ENCODE assay signal across 23 mouse cellular contexts in the genomic region with DNA sequence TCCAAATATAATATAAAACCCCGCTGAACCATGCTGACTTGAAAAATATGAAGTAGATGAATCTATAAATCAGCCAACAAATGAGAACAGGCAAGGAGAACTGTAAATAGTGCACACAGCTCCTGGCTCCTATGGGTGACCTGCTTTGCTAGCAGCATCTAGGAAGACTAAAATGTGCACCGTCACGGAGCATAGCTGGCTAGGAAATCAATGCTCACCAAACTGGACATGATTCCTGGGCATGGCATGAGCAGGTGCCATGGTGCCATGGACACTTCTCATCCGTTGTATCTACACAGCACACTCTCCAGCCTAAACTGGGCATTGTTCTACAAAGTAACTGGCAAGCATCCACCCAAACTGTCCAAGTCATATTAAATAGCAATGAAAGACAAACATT.
"Had no signal": no experiment of that assay in that cellular context is flagged by ENCODE, and none has a peak within 500 bp of the region (broad histone marks: within the 10 kb centered on the region; RNA-seq: fewer than 3 reads in every experiment).

No protein-coding gene starts in this region.

- H3K36me3 ChIP-seq: heart, embryonic 10.5 days; heart, embryonic 12.5 days; hindbrain, embryonic 13.5 days; hindbrain, embryonic 15.5 days; intestine, embryonic 15.5 days; limb, embryonic 10.5 days; limb, embryonic 12.5 days; liver, embryonic 13.5 days had no signal

- H3K27ac ChIP-seq: gastrocnemius, adult 2 months; hindbrain, embryonic 13.5 days; intestine, embryonic 15.5 days; layer of hippocampus, adult 2 months; left cerebral cortex, adult 2 months; limb, embryonic 10.5 days; limb, embryonic 12.5 days; liver, embryonic 13.5 days had no signal

- ATAC-seq: inflammation-experienced regulatory T-cells, adult 6 months; intestine, embryonic 15.5 days; intestine, postnatal 0 days had no signal

- H3K4me1 ChIP-seq: hindbrain, embryonic 13.5 days; hindbrain, embryonic 15.5 days; intestine, embryonic 15.5 days; liver, embryonic 13.5 days had no signal

- DNase-seq: gastrocnemius, adult 2 months; gastrocnemius, postnatal 10 days; gastrocnemius, postnatal 25 days; heart, adult 18-20 months; heart, postnatal 10 days; kidney, adult 18-20 months; kidney, adult 8-10 months; kidney, postnatal 10 days; kidney, postnatal 25 days; liver; liver, embryonic 13.5 days had no signal

- H3K9ac ChIP-seq: heart, embryonic 12.5 days; hindbrain, embryonic 13.5 days; hindbrain, embryonic 15.5 days; intestine, embryonic 15.5 days; limb, embryonic 12.5 days; liver, embryonic 13.5 days had no signal

- H3K4me2 ChIP-seq: heart, embryonic 12.5 days; hindbrain, embryonic 13.5 days; hindbrain, embryonic 15.5 days; intestine, embryonic 15.5 days; limb, embryonic 12.5 days; liver, embryonic 11.5 days; liver, embryonic 13.5 days had no signal

- H3K4me3 ChIP-seq: gastrocnemius, adult 2 months; heart, embryonic 10.5 days; heart, embryonic 12.5 days; hindbrain, embryonic 13.5 days; hindbrain, embryonic 15.5 days; intestine, embryonic 15.5 days; layer of hippocampus, adult 2 months; left cerebral cortex, adult 2 months; limb, embryonic 10.5 days; limb, embryonic 12.5 days; liver, embryonic 13.5 days had no signal

- H3K27me3 ChIP-seq: heart, embryonic 12.5 days; hindbrain, embryonic 13.5 days; hindbrain, embryonic 15.5 days; intestine, embryonic 15.5 days; limb, embryonic 12.5 days; liver, embryonic 13.5 days had no signal

- H3K9me3 ChIP-seq: heart, embryonic 10.5 days; heart, embryonic 12.5 days; hindbrain, embryonic 13.5 days; hindbrain, embryonic 15.5 days; intestine, embryonic 15.5 days; limb, embryonic 10.5 days; liver, embryonic 13.5 days had no signal
